Mouse (Mus musculus) yolk sac, embryonic 10.5 days (tissue): Measurements from ENCODE around the gene Naa11.

Experiments used
- DNase-seq: peaks from one replicate; pipeline ENCODE4 v3.0.0-alpha.2; 2017; ENCODE audit warnings: low spot score

Gene Naa11

DNA sequence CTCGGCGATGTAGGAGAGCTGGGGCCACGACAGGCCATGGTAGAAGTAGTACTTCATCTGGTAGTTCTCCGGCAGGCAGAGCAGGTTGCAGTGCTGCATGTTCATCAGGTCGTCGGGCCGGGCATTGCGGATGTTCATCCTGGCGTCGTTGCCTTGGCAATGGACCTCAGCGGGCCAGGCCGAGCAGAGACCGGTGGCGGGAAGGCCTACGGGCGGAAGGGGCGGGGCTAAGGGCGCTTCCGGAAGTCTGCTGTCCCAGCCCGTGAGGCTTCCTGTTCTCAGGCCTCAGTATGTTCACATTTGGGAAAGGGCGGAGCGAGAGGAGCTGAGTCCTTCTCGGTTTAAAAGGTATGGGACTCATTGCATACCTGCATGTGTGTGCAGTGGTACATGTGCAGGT lies at the start of gene Naa11:
Gene Naa11 (minus strand): TSS at position 220 of the 400 bp plus-strand sequence.
- DNase-seq = no peak

DNA sequence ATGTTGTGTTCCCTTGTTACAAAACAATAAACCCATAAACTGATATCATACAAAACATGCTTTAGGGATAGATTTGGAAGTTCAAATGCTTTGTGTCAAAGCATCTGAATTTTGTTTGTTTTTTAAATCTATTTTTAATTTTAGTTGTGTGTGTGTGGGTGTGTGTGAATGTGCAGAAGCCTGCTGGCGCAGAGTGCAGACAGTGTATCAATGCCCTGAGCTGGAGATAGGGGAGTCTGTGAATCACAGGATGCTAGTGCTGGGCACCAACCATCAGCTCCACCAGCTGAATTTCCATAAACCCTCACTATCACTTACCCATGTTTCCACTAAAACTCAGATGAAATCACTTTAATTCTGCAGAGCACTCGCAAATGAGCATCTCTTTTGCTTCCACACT lies 40.3 kb upstream of the Naa11 start:
- no peak for DNase-seq

- DNase-seq = no peak
These were observed 37.8 kb upstream of the Naa11 start for GRCm38 (mm10) chr5:97429976-97430375.

DNA sequence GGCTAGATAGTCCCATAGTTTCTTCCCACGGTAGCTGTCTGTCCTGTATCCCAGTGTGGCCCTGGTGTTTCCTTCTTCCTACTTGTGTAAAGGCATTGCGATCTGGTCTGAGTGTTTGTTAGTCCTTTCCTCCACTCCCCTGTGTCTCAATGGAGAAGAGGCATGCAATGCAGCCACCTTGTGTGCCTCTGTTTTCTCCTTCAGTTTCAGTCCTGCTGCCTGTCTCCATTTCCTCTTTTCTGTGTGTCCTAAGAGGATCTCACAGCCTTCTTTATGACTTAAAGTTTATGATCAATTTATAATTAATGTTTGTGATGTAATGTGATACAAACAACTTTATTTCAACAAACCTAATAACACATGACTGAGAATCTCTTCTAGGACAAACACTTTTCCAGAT lies 29.5 kb upstream of the Naa11 start:
- DNase-seq = no peak

GRCm38 (mm10) chr5:97417185-97417584 lies 25.0 kb upstream of the Naa11 start:
- no peak for DNase-seq

DNA sequence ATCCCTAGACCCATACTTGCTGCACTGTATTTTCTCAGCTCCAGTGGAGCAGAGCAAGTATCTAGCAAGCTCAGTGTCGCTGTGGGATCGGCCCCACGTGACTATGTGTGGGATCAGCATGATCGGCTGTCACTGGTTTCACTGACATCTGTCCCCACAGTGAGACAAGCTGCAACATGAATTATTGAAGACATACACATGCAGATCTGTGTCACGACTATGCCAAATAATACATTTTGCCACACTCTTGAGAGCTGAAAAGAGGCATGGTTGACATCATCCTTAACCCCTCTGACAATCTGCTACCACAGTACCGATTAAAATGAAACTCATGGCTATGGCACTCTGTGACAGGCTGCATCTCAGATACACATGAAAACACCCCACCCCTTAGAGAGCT lies 23.7 kb upstream of the Naa11 start:
- no peak for DNase-seq

- no peak for DNase-seq
These were observed 21.5 kb upstream of the Naa11 start for GRCm38 (mm10) chr5:97413716-97414115.

DNA sequence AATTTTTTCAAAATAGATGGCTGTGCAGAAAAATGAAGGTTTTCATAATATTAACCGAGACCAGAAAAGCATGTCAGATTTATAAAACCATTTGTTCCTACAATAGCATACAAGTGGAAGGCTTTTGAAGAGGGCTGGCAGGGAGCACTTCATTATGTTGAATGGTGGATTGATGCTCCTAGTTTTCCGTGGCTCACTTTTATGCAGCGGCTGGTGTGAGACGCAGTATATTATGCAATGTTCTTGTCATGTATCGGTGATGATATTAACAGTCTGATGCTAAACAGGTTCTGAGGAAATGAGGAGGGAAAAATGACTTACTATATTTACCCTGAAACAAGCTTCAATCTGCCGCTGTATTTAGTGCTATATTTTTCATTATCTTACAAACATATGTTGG lies 18.0 kb upstream of the Naa11 start:
- no peak for DNase-seq

- DNase-seq = no peak
These were observed 17.1 kb upstream of the Naa11 start for GRCm38 (mm10) chr5:97409234-97409704.

DNA sequence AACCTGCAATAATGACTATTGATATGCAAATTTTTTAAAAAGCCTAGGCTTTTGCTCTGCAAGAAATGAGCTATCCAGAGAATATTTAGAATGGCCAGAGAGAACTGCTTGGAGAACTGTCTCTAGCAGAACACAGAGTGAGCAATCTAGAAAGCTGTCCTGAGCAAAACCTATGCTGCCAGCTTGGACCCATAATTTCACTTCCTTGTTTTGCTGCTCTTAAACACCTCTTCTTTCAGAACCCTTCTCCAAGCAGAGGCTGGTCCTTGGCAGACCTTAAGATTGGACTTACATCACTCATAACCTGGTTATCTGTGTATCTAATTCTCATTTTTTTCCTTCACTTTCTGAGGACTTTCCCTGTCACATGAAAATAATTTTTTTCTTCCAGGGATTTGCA lies 8.9 kb upstream of the Naa11 start:
- DNase-seq = no peak

DNA sequence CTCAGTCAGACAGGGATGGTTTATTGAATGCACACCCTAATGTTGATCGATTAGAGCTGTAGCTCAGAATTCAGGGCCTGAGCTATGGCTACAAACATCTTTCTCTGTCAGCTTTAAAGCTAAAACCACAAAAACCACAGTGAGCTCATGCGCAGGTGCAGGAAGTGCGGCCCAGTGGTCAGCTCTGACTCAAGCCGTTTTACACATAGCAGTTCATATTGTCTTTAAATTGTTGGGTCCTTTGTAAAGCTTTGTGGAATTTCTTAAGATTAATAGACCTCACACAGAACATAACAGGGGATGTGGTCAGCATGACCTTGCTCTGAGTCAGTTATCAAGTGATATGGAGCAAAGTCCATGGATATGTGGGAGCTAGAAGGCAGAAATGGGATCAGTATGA lies 5.4 kb upstream of the Naa11 start:
- no peak for DNase-seq

GRCm38 (mm10) chr5:97387622-97388021 lies 4.6 kb downstream of the Naa11 start:
- DNase-seq = no peak

DNA sequence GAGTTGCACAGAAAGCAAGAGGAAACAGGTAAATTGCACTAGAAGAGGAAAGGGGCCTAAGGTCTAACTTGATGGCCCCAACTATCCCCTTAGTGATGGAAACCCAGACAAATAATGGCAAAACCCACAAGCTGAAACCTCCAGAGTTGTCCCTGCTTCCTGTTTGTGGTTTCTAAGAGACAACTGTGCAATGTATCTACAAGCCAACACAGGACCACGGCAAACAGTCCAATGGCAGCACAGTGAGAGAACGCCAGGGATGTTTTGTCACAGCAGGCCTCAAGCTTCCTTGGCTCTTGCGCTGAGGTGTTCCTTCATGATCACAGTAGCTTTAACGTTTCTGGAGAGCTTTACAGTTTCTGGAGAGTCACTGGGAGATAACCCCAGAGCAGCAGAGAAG lies 7.8 kb downstream of the Naa11 start:
- no peak for DNase-seq

DNA sequence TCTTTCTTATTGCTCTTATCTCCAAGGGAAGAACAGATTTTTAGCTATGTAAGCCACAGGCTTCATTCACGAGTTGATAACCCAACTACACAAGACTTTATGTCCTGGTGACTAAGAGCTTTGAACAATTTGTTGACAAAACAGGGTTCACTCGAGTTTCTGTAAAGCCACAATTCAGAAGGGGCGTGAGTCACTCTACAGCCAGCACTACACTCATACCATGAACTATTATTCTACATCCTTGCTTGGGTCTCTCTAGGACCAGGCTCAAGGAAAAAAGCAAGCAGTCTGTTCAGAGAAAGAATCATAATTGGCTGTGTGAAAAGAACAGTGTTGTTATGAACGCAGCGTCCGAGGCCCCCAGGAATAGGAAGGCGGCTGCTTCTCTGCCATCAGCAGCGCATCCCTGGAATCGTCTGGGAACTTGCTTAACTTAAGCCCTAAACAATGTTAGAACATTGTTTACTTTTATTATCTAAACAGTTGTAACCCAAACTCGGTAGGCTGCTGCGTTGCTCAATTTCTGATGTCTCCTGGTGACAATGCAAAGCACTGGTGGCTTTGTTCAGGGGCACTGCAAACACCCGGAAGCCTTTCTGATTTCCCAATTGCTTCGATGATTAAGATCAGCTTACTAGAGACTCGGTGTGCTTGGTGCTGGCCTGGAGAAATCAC lies 9.5 kb downstream of the Naa11 start:
- DNase-seq = no peak

GRCm38 (mm10) chr5:97379976-97380375 lies 12.2 kb downstream of the Naa11 start:
- DNase-seq = no peak

GRCm38 (mm10) chr5:97364781-97365180 lies 27.4 kb downstream of the Naa11 start:
- no peak for DNase-seq

DNA sequence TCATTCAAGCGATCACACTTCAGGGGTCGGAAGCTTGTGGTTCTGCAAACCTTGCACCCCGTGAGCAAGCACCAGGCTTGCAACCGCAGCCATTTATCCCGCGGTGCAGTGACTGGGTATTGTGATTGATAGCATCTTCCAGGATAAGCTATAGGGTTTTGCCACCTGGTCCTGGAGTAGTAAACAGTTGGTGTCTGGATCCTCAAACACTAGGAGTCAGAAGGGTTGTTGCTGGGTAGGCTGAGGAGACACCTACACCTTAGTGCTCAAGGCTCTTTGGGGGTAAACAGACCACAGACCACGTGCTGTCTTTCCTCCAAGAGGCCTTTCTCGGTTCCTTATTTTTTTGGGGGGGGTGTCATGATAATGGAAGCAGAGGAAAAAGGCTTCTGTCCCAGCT lies 27.9 kb downstream of the Naa11 start:
- DNase-seq = no peak

GRCm38 (mm10) chr5:97362539-97362938 lies 29.6 kb downstream of the Naa11 start:
- DNase-seq = no peak

- no peak for DNase-seq
These were observed 33.1 kb downstream of the Naa11 start for GRCm38 (mm10) chr5:97359104-97359503.

DNA sequence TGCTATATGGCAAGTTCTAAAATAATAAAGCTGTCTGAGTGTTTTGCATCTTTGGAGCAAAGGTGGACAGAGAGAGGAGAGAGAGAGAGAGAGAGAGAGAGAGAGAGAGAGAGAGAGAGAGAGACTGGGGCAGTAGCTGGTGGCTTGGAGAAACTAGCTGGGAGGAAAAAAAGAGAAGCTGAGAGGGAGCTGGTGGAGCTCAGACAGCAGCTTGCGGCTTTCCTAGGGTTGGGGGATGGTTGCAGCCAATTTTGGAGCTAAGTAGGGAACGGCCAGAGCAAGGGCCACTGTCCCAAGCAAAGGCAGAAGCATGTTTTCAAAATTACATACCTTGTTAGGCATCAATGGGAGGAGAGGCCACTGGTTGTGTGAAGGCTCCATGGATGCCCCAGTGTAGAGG lies 36.0 kb downstream of the Naa11 start:
- no peak for DNase-seq

DNA sequence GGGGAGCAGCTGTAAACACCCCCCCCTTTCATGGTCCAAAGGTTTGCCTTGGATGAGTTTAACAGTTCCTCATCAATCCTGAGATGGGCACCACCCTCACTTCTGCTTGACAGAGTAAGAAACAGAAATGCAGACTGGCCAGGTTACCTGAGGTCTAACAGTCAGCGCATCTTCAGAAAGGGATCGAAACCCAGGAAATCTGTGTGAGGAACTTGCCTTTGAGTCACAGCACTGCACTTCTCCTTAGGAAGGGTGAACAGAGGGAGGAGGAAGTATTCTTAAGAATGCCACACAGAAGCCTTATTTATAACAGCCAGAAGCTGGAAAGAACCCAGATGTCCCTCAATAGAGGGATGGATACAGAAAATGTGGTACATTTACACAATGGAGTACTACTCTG lies 37.0 kb downstream of the Naa11 start:
- no peak for DNase-seq

DNA sequence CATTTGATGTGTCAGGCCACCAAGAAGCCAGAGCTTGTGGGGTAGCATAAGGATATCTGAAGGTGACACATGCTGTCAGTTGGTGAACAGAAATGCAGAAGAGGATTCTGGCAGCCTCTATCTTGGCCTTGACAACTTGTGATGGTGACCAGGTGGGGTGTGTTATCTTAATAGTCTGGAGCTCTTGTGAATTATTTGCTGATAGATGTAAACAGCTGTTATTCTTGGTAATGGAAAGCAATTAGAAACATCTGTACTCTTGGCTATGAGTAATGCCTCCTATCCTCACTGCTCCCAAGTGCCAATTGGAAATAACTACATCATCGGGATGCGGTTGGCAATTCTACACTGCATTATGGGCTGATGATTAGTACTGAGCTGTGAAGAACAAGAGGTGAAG lies 43.4 kb downstream of the Naa11 start:
- DNase-seq = no peak

GRCm38 (mm10) chr5:97348310-97348709 lies 43.9 kb downstream of the Naa11 start:
- no peak for DNase-seq

- DNase-seq = no peak
These were observed 46.4 kb downstream of the Naa11 start for GRCm38 (mm10) chr5:97345732-97346253.
